In the genomic region with DNA sequence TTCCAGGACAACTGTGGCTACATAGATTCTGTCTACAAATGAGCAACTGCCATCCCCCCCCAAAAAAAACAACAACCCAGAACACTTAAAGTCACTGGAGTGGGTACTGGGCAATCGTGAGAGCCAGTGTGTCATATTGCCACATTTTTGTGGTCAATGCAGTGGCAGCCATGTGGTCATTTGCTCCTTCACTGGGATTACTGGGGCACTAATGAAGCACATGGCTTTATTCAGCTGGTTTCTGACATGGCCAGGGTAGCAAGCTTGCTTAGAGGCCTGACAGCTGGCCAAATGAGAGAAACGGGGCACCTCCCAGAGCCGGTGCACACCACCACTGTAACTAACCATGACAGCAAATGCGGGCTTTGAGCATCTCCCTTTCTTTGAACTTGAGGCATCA, we compare ENCODE assay signal across 26 mouse cellular contexts. TPM values are rescaled to one million over a fixed set of nuclear protein-coding genes. Genes with fewer than 3 reads are reported as not detected.
DNase-seq lines count a peak whose midpoint lies in the region; ATAC-seq and TF ChIP-seq lines count a peak whose summit lies in the region.
"Had no signal": no experiment of that assay in that cellular context is flagged by ENCODE, and none has a peak within 500 bp of the region (broad histone marks: within the 10 kb centered on the region; RNA-seq: fewer than 3 reads in every experiment).

No protein-coding gene starts in this region.

- no peak overlapping the region for H3K4me3 ChIP-seq in midbrain, embryonic 14.5 days (replicated peaks; ENCODE audit: low read depth, low read length)
- H3K4me3 ChIP-seq in midbrain, embryonic 11.5 days (ENCODE audit: low read depth, low read length), result no peak overlapping the region
- no peak overlapping the region for H3K4me3 ChIP-seq in myocyte
- H3K4me3 ChIP-seq: embryonic facial prominence, embryonic 13.5 days; erythroblast, embryonic 14.5 days; forebrain, embryonic 12.5 days; heart, embryonic 10.5 days; layer of hippocampus, adult 2 months; limb, embryonic 12.5 days had no signal

- peaks cover 36% of the 10 kb centered on the region for H3K36me3 ChIP-seq in midbrain, embryonic 14.5 days (ENCODE audit: control insufficient read depth, insufficient read depth, low read length)
- H3K36me3 ChIP-seq in midbrain, embryonic 11.5 days (ENCODE audit: control insufficient read depth, insufficient read depth, low read length), result peaks cover 2% of the 10 kb centered on the region
- peaks cover 13% of the 10 kb centered on the region for H3K36me3 ChIP-seq in myocyte (ENCODE audit: control insufficient read depth, insufficient read depth)

- TF ChIP-seq POLR2A in myocyte (IDR thresholded peaks at IDR 0.05; ENCODE audit: insufficient read length, low read depth), result no peak

- CTCF ChIA-PET in Patski (lab: Charles Lee), result no interaction called here

- H3K27me3 ChIP-seq in midbrain, embryonic 14.5 days (ENCODE audit: control insufficient read depth, insufficient read depth, low read length), result no peaks in the 10 kb centered on the region
- H3K27me3 ChIP-seq in midbrain, embryonic 11.5 days (ENCODE audit: control insufficient read depth, insufficient read depth, low read length), result no peaks in the 10 kb centered on the region
- H3K27me3 ChIP-seq in Patski, result no peaks in the 10 kb centered on the region
- H3K27me3 ChIP-seq in myocyte (ENCODE audit: control insufficient read depth, insufficient read depth, insufficient read length), result no peaks in the 10 kb centered on the region
- H3K27me3 ChIP-seq: CH12.LX; embryonic facial prominence, embryonic 13.5 days; forebrain, embryonic 12.5 days; limb, embryonic 12.5 days had no signal

- no peak overlapping the region for H3ac ChIP-seq in myocyte (ENCODE audit: control insufficient read depth, insufficient read length)

- WGBS in midbrain, embryonic 14.5 days, result 57% methylated on average over 4 of the region's 4 CpGs
- 88% methylated on average over 4 of the region's 4 CpGs for WGBS in midbrain, embryonic 11.5 days

- POLR2A ChIA-PET in Patski (lab: Charles Lee), result interaction anchor here (0.8 kb wide), 1 partner anchor 8 kb away, joined by 3 read pairs; no protein-coding TSS in a partner anchor

- H3K9ac ChIP-seq in midbrain, embryonic 14.5 days (replicated peaks; ENCODE audit: low read length), result no peak overlapping the region
- H3K9ac ChIP-seq in midbrain, embryonic 11.5 days (ENCODE audit: low read length), result no peak overlapping the region
- H3K9ac ChIP-seq: embryonic facial prominence, embryonic 13.5 days; forebrain, embryonic 12.5 days; limb, embryonic 12.5 days; liver, postnatal 0 days had no signal

- H3K4me1 ChIP-seq in midbrain, embryonic 14.5 days (ENCODE audit: control insufficient read depth, insufficient read depth, low read length), result peaks cover 9% of the 10 kb centered on the region; the same call in 1 of the 2 replicates
- H3K4me1 ChIP-seq in midbrain, embryonic 11.5 days (ENCODE audit: control insufficient read depth, insufficient read depth, low read length), result no peaks in the 10 kb centered on the region
- H3K4me1 ChIP-seq: limb, embryonic 12.5 days had no signal

- H3K9me3 ChIP-seq in midbrain, embryonic 14.5 days (ENCODE audit: control insufficient read depth, low read length), result no peaks in the 10 kb centered on the region
- no peaks in the 10 kb centered on the region for H3K9me3 ChIP-seq in midbrain, embryonic 11.5 days (ENCODE audit: control insufficient read depth, low read length)
- H3K9me3 ChIP-seq: embryonic facial prominence, embryonic 13.5 days; forebrain, embryonic 12.5 days; G1E; heart, embryonic 10.5 days; limb, embryonic 12.5 days had no signal

- peaks cover 13% of the 10 kb centered on the region for H3K79me2 ChIP-seq in myocyte (ENCODE audit: control insufficient read depth, insufficient read depth)

- peak; percentile 35 to 54 for DNase-seq in lung, adult 18-20 months
- no peak for DNase-seq in lung, postnatal 14 days
- DNase-seq in midbrain, embryonic 14.5 days, result no peak
- DNase-seq in midbrain, embryonic 11.5 days (ENCODE audit: low spot score, missing footprints), result no peak
- peak; percentile 50 for DNase-seq in Patski (ENCODE audit: low read depth, low spot score)
- no peak for DNase-seq in right cerebral cortex, adult 2 months (ENCODE audit: low spot score in 2 of 2)
- DNase-seq in gastrocnemius, postnatal 25 days, result no peak
- DNase-seq: adrenal gland, postnatal 10 days; cerebellum, adult 8-10 months; cerebellum, postnatal 36 days; embryo, embryonic 11 days; kidney, adult 9 months; kidney, postnatal 25 days; liver, postnatal 0 days; thymus, postnatal 25 days had no signal

- TF ChIP-seq CTCF in Patski (IDR thresholded peaks at IDR 0.05), result no peak

- H3K27ac ChIP-seq in midbrain, embryonic 14.5 days (replicated peaks; ENCODE audit: low read depth, low read length), result peak overlapping the region; percentile 49; the same call in 1 of the 2 replicates
- H3K27ac ChIP-seq in midbrain, embryonic 11.5 days (ENCODE audit: low read depth, low read length), result no peak overlapping the region
- H3K27ac ChIP-seq: embryonic facial prominence, embryonic 13.5 days; forebrain, embryonic 12.5 days; heart, embryonic 10.5 days; layer of hippocampus, adult 2 months; limb, embryonic 12.5 days had no signal

- in situ Hi-C loops in Patski (cut with MboI; ENCODE audit: low pct_unique_long_range_greater_than_20kb), result no loop called here

- ATAC-seq in midbrain, embryonic 14.5 days (ENCODE audit: low FRiP score, low TSS enrichment), result no peak
- ATAC-seq in midbrain, embryonic 11.5 days (ENCODE audit: low FRiP score), result no peak
- no peak for ATAC-seq in Patski
- ATAC-seq: intestine, embryonic 16.5 days; liver, postnatal 0 days had no signal

- no peak overlapping the region for H3K4me2 ChIP-seq in midbrain, embryonic 14.5 days (ENCODE audit: low read length)
- no peak overlapping the region for H3K4me2 ChIP-seq in midbrain, embryonic 11.5 days
- H3K4me2 ChIP-seq in myocyte (ENCODE audit: low read depth), result no peak overlapping the region
- H3K4me2 ChIP-seq: embryonic facial prominence, embryonic 13.5 days; forebrain, embryonic 12.5 days; limb, embryonic 12.5 days; liver, embryonic 11.5 days had no signal

TF ChIP-seq in myocyte, 11 proteins besides CTCF, POLR2A, EP300 and RAD21:
- peak; percentile 30 for TF ChIP-seq MAX (IDR thresholded peaks at IDR 0.05; ENCODE audit: low read depth)
- no peak for TF ChIP-seq TCF3 (IDR thresholded peaks at IDR 0.05; ENCODE audit: insufficient read length, low read depth)
- TF ChIP-seq MYOD1 (IDR thresholded peaks at IDR 0.05; ENCODE audit: control insufficient read depth in 1 of 3, insufficient read length in 2 of 3, low read depth in 2 of 3), result peak in 2 of 3 experiments; percentile 33 to 68
- TF ChIP-seq SRF (IDR thresholded peaks at IDR 0.05; ENCODE audit: control insufficient read depth, insufficient read length, low read depth), result no peak
- no peak for TF ChIP-seq POLR2AphosphoS2 (IDR thresholded peaks at IDR 0.05; ENCODE audit: insufficient read length, low read depth)
- 0 out of 2 replicates have a peak, but pooled peaks have one; percentile 30 for TF ChIP-seq CEBPB (IDR thresholded peaks at IDR 0.05; ENCODE audit: insufficient read depth, poor library complexity, severe bottlenecking)
- peak; percentile 42 for TF ChIP-seq TCF12 (IDR thresholded peaks at IDR 0.05; ENCODE audit: insufficient read depth, poor library complexity, severe bottlenecking)
- TF ChIP-seq MYOG (IDR thresholded peaks at IDR 0.05; ENCODE audit: control insufficient read depth in 1 of 3, insufficient read depth in 1 of 3, insufficient read length in 2 of 3, low read depth in 2 of 3), result peak in 2 of 3 experiments; percentile 66 to 77

RNA-seq across cellular contexts. Expression of a gene that starts 30.8 kb away (rescaled TPM):
- 28.6 and 31.9 TPM in 2 replicates for polyA plus RNA-seq in midbrain, embryonic 14.5 days (2014; fragmentation: Nextera tagmentation; extraction: Ambion mirVana)
- polyA plus RNA-seq in midbrain, embryonic 11.5 days (2014; fragmentation: Nextera tagmentation; extraction: Ambion mirVana), result 22.4 and 23.8 TPM in 2 replicates
- 9.2 TPM for polyA plus RNA-seq in Patski (2021)
- polyA plus RNA-seq in myocyte (2012; fragmentation: generic; extraction: Trizol), result 13.2 TPM
- 1 to 10 TPM; 7.3 to 9.6 TPM for total RNA-seq in gastrocnemius, postnatal 25 days (2021)

RNA-seq across cellular contexts. Expression of a gene that starts 35.3 kb away (rescaled TPM):
- 5.7 and 7.8 TPM in 2 replicates for polyA plus RNA-seq in midbrain, embryonic 14.5 days (2014; fragmentation: Nextera tagmentation; extraction: Ambion mirVana)
- polyA plus RNA-seq in midbrain, embryonic 11.5 days (2014; fragmentation: Nextera tagmentation; extraction: Ambion mirVana), result 5.4 TPM in 2 replicates
- polyA plus RNA-seq in Patski (2021), result 1.9 TPM
- polyA plus RNA-seq in myocyte (2012; fragmentation: generic; extraction: Trizol), result 0.78 TPM
- under 1 TPM in 1 of 2 experiments, not detected in 1; 0.27 TPM for total RNA-seq in gastrocnemius, postnatal 25 days (2021)
- polyA plus RNA-seq: erythroblast, embryonic 14.5 days had no signal

RNA-seq across cellular contexts. Expression of a gene that starts 38.9 kb away (rescaled TPM):
- 17.1 and 38.5 TPM in 2 replicates for polyA plus RNA-seq in midbrain, embryonic 14.5 days (2014; fragmentation: Nextera tagmentation; extraction: Ambion mirVana)
- polyA plus RNA-seq in midbrain, embryonic 11.5 days (2014; fragmentation: Nextera tagmentation; extraction: Ambion mirVana), result 33.9 and 34.5 TPM in 2 replicates
- polyA plus RNA-seq in Patski (2021) (54.3 TPM), myocyte (2012; fragmentation: generic; extraction: Trizol) (107 TPM)
- total RNA-seq in gastrocnemius, postnatal 25 days (2021), result 100 to 1,000 TPM; 131 to 162 TPM

Comparison
In these comparisons a context has a peak if more than half of its experiments do, and no peak if none do; other contexts are left out.
1. DNase-seq: peak in lung, adult 18-20 months (2 of 2) and Patski (single experiment); none in lung, postnatal 14 days (single experiment), midbrain, embryonic 14.5 days (single experiment), midbrain, embryonic 11.5 days (single experiment), right cerebral cortex, adult 2 months (0 of 2) and gastrocnemius, postnatal 25 days (single experiment).